Mouse (Mus musculus): Measurements from ENCODE around the gene Pirt. TPM values are rescaled to one million over a fixed set of nuclear protein-coding genes. Genes with fewer than 3 reads are reported as not detected.
A peak's percentile ranks its signal among the peaks of the same experiment; 100 is the strongest.

The Pirt gene
- polyA plus RNA-seq, 1 experiment from 2014 or later: 8.0 TPM

DNA sequence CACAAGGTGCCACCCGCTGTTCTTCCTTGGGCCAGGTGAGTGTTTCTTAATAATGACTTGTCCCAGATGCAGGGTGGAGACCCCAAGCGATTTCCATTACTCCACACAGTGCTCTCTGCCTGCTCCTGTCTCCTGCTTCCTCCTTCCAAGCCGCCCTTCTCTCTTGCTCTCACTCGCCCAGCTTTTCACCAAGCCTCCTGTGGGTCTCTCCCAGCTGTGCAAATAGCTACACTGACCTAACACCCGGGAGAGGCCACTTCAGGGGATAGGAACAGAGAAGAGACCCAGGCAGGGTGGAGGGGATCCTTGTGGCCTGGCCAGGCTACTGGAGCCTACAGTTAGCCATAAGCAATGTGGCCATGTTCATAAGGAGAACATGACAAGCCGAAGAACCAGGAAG is 35.1 kb downstream of the Pirt start:
- H3K9me3 ChIP-seq (replicated peaks): no peaks in the 10 kb centered on the region
- H3K4me3 ChIP-seq: no peak overlapping the region
- ATAC-seq (replicated peaks; ENCODE audit: insufficient number of reproducible peaks, insufficient read depth, low FRiP score, low read depth): no peak
- no peak overlapping the region for H3K4me2 ChIP-seq
- 63% methylated on average over 6 of the region's 6 CpGs for WGBS
- no peak overlapping the region for H3K9ac ChIP-seq
- H3K27ac ChIP-seq: no peak overlapping the region
- H3K36me3 ChIP-seq: no peaks in the 10 kb centered on the region
- H3K27me3 ChIP-seq: no peaks in the 10 kb centered on the region
- H3K4me1 ChIP-seq (replicated peaks): no peaks in the 10 kb centered on the region

DNA sequence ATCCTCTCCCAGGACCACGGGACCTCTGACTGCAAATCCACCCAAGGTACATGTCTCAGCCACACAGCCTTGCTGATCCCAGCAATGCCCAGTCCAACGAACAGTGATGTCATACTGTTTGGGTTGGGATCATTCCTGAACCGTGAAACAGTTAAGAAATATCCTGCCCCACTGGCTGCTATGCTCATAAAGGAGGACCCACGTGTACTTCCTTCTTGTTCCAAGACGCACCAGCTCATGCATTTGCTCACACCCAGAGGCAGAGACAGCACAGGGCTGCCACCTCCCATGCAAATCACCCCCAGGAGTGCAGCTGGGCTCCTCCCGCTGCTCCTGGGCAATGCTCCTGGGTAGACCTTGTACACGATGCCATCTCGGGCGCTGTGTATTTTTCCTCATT is 44.5 kb downstream of the Pirt start, which contains the start of gene Tmem238l:
Gene Tmem238l, plus strand, starts transcription at position 336 of the 400 bp plus-strand sequence.
- Histone ChIP-seq H3K4me2 (no peak within 1 kb of the TSS), H3K9me3 (replicated peaks) (no peaks in the 10 kb centered on the region), H3K27ac (no peak within 1 kb of the TSS), H3K4me3 (no peak within 1 kb of the TSS), H3K9ac (no peak within 1 kb of the TSS), H3K36me3 (no peaks in the 10 kb centered on the region), H3K27me3 (no peaks in the 10 kb centered on the region), H3K4me1 (replicated peaks) (peaks cover under 1% of the 10 kb centered on the region; the same call in 1 of the 2 replicates)
- ATAC-seq (replicated peaks; ENCODE audit: insufficient number of reproducible peaks, insufficient read depth, low FRiP score, low read depth): no peak
- WGBS: 78% methylated on average over 9 of the region's 9 CpGs

DNA sequence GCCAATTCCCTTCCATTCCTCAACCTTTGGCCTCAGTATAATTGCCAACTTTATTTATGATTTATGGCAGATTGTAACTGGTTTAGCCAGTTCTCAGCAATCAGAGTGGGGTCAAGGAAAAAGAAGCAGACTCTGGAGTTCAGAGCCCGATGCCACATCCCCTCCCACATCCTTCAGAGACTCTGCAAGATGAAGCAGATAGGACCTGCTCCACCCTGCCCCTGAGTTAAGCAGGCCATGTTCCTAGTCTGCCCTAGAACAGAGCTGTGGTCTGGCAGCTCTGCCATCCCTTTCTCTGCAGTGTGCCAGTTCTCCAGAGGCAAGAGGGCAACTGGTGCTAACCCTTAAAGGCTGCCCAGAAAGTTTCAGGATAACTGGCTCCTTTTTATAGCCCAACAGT is 49.0 kb downstream of the Pirt start:
- no peak overlapping the region for H3K9ac ChIP-seq
- WGBS: 77% methylated on average over 1 of the region's 1 CpGs
- no peak overlapping the region for H3K4me3 ChIP-seq
- H3K36me3 ChIP-seq: no peaks in the 10 kb centered on the region
- ATAC-seq (replicated peaks; ENCODE audit: insufficient number of reproducible peaks, insufficient read depth, low FRiP score, low read depth): no peak
- no peaks in the 10 kb centered on the region for H3K27me3 ChIP-seq
- no peak overlapping the region for H3K27ac ChIP-seq
- peaks cover 5% of the 10 kb centered on the region; the same call in 1 of the 2 replicates for H3K9me3 ChIP-seq (replicated peaks)
- no peak overlapping the region for H3K4me2 ChIP-seq
- H3K4me1 ChIP-seq (replicated peaks): peaks cover 18% of the 10 kb centered on the region

DNA sequence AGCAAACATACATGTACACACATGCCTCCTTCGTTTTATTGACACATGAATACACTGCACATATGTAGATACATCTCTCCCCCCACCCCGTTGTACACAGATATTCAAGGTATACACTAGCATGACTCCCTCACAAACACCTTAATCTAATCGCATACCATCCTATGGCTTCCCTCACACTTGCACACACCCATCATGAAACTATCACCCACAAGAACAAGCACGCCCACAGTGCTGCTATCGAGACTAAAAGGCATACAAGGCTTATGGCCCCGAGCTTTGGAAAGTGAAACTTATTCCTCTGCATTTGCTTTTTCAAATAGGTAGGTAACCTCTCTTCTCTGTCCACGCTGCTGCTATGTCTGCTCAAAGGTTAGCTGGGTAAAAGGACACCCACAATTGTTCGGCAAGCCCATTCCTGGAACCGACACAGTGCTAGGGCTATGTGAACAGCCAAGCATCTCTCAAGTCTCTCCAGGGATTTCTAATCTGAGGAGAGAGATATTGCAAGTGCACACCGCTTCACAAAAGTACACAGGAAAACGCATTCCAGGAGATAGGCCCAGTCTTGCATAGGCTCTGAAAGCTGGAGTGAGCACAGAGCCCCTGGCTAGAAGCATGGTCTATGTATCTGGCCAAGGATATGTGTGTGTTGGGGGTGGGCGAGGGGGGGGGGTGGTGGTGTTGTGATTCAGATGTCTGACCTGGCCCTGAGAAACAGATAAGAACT is 49.8 kb downstream of the Pirt start:
- Histone ChIP-seq H3K9me3 (replicated peaks) (peaks cover 5% of the 10 kb centered on the region; the same call in 1 of the 2 replicates), H3K4me1 (replicated peaks) (peaks cover 18% of the 10 kb centered on the region), H3K4me2 (peak overlapping the region; percentile 9; the same call in 1 of the 2 replicates), H3K27me3 (no peaks in the 10 kb centered on the region), H3K4me3 (no peak overlapping the region), H3K9ac (no peak overlapping the region), H3K36me3 (no peaks in the 10 kb centered on the region), H3K27ac (peak overlapping the region; percentile 54)
- ATAC-seq (replicated peaks; ENCODE audit: insufficient number of reproducible peaks, insufficient read depth, low FRiP score, low read depth): peak; percentile 57
- WGBS: 37% methylated on average over 12 of the region's 12 CpGs

DNA sequence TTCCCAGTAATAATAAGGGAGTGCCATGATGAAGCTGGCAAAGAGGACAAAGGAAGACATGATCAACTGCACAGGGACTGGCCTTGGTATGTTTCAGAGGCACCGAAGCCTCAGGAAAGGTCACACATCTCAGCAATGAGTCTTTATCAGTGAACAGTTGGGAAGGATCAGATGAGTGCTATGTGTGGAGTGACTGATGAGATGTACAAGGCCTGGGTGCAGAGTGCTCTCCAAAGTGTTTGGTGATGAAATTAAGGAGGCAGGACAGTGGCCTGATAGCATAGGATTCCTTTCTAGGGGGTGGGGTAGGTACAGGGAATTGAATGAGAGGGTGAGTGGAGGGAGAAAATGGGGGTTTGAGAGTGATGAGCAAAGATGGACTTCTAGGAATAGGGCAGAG is 51.7 kb downstream of the Pirt start:
- Histone ChIP-seq H3K4me1 (replicated peaks) (peaks cover 18% of the 10 kb centered on the region), H3K36me3 (no peaks in the 10 kb centered on the region), H3K4me3 (no peak overlapping the region), H3K27ac (0 out of 2 replicates have a peak overlapping the region, but pooled peaks have one; percentile 18), H3K9ac (no peak overlapping the region), H3K4me2 (no peak overlapping the region), H3K27me3 (0 out of 2 replicates have a peak, but pooled peaks cover 3% of the 10 kb centered on the region), H3K9me3 (replicated peaks) (peaks cover 5% of the 10 kb centered on the region; the same call in 1 of the 2 replicates)
- WGBS: 16% methylated on average over 1 of the region's 1 CpGs
- ATAC-seq (replicated peaks; ENCODE audit: insufficient number of reproducible peaks, insufficient read depth, low FRiP score, low read depth): peak; percentile 61

DNA sequence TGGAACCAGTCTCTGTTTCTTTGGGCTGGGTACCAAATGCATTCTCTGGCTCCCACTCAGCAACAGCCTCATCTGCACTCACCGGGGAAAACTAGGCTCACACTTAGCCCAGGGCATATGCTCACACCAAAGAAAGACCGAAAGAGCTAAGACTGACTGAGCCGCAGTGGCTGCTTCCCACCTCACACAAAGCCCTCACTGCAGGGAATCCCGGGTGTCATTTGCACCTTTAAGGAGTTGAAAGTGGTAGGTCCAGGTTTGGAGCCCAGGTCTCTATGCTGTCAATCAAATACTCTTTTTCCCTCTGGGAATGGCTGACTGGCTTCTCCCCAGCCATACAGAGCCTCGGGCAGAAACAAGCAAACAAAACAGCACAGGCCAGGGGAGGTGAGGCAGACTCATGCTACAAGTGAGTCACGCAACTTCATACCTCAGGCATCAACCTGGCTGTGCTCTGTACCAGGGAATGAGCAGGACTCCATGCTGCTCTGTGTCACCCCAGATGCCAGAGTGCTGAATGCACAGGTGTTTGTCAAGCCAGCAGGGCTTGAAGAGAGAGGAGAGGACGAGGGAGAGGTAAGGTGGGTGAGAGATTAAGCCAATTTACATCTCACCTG is 54.8 kb downstream of the Pirt start:
- peaks cover 14% of the 10 kb centered on the region for H3K4me1 ChIP-seq (replicated peaks)
- WGBS: 31% methylated on average over 7 of the region's 7 CpGs
- H3K27me3 ChIP-seq: 0 out of 2 replicates have a peak, but pooled peaks cover 3% of the 10 kb centered on the region
- no peak overlapping the region for H3K9ac ChIP-seq
- no peaks in the 10 kb centered on the region for H3K36me3 ChIP-seq
- no peak overlapping the region for H3K4me3 ChIP-seq
- no peak overlapping the region for H3K27ac ChIP-seq
- peaks cover 5% of the 10 kb centered on the region; the same call in 1 of the 2 replicates for H3K9me3 ChIP-seq (replicated peaks)
- ATAC-seq (replicated peaks; ENCODE audit: insufficient number of reproducible peaks, insufficient read depth, low FRiP score, low read depth): no peak
- H3K4me2 ChIP-seq: no peak overlapping the region

DNA sequence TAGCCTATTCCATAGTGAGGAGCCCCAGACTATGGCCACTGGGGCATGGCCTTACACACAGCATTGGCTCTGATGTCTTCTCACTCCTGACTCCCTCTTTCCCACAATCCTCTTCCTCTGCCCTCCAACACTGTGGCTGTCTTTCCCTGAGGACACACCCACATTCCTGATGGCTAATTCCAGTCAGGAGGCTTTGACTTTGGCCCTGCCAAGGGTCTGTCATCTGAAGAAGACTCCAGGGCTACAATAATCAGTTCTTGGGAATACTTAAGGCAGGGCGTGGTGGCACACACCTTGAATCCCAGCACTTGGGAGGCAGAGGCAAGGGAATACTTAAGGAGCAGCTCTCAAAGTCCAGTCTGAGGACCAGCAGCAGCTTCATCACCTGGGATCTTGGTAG is 56.8 kb downstream of the Pirt start:
- Histone ChIP-seq H3K27ac (no peak overlapping the region), H3K27me3 (0 out of 2 replicates have a peak, but pooled peaks cover 3% of the 10 kb centered on the region), H3K9ac (no peak overlapping the region), H3K9me3 (replicated peaks) (peaks cover 5% of the 10 kb centered on the region; the same call in 1 of the 2 replicates), H3K4me3 (no peak overlapping the region), H3K4me1 (replicated peaks) (no peaks in the 10 kb centered on the region), H3K36me3 (no peaks in the 10 kb centered on the region), H3K4me2 (no peak overlapping the region)
- no peak for ATAC-seq (replicated peaks; ENCODE audit: insufficient number of reproducible peaks, insufficient read depth, low FRiP score, low read depth)
- WGBS: 79% methylated on average over 1 of the region's 1 CpGs

DNA sequence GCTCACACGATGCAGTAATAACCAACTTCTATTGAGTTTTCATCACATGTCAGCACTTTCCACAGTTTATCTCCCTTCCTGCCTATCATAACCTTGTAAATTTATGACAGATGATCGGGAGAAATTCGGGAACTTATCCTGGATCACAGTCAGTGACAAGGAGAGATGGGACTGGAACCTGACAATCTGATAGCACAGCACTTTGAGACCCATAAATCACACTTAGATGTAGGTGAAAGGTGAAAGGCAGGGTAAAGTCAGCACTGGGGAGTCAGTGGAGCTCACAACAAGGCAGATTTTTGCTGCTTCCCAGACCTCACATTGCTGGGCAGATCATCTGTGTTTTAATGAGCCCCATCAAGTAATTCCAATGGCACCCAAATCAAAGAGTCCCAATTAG is 61.7 kb downstream of the Pirt start:
- no peaks in the 10 kb centered on the region for H3K36me3 ChIP-seq
- H3K9me3 ChIP-seq (replicated peaks): no peaks in the 10 kb centered on the region; the same call in 1 of the 2 replicates
- H3K27ac ChIP-seq: no peak overlapping the region
- ATAC-seq (replicated peaks; ENCODE audit: insufficient number of reproducible peaks, insufficient read depth, low FRiP score, low read depth): no peak
- 54% methylated on average over 3 of the region's 3 CpGs for WGBS
- no peak overlapping the region for H3K4me2 ChIP-seq
- H3K4me3 ChIP-seq: no peak overlapping the region
- no peaks in the 10 kb centered on the region for H3K4me1 ChIP-seq (replicated peaks)
- no peak overlapping the region for H3K9ac ChIP-seq
- no peaks in the 10 kb centered on the region for H3K27me3 ChIP-seq

GRCm38 (mm10) chr11:66975606-66976330 is 64.0 kb downstream of the Pirt start:
- H3K27me3 ChIP-seq: no peaks in the 10 kb centered on the region
- WGBS: 83% methylated on average over 7 of the region's 7 CpGs
- H3K4me2 ChIP-seq: no peak overlapping the region
- no peak overlapping the region for H3K9ac ChIP-seq
- no peaks in the 10 kb centered on the region for H3K36me3 ChIP-seq
- no peak for ATAC-seq (replicated peaks; ENCODE audit: insufficient number of reproducible peaks, insufficient read depth, low FRiP score, low read depth)
- H3K27ac ChIP-seq: no peak overlapping the region
- no peak overlapping the region for H3K4me3 ChIP-seq
- no peaks in the 10 kb centered on the region for H3K4me1 ChIP-seq (replicated peaks)
- no peaks in the 10 kb centered on the region; the same call in 1 of the 2 replicates for H3K9me3 ChIP-seq (replicated peaks)

Measured in heart, embryonic 15.5 days (tissue).